Mouse (Mus musculus): ENCODE results near the gene Taok3. TPM values are rescaled to one million over a fixed set of nuclear protein-coding genes. Genes with fewer than 3 reads are reported as not detected.

Taok3 gene
- total RNA-seq, 2 experiments from 2014 or later = 9.4 to 10.0 TPM

GRCm38 (mm10) chr5:117166811-117167365 lies 47.0 kb downstream of the Taok3 start:
- intact Hi-C loops (cut with DNase I) = no loop called here
- no peak for DNase-seq

- DNase-seq = no peak
- intact Hi-C loops (cut with DNase I) = no loop called here
Observed at GRCm38 (mm10) chr5:117168351-117169100, 48.6 kb downstream of the Taok3 start.

GRCm38 (mm10) chr5:117174057-117174456 lies 54.1 kb downstream of the Taok3 start:
- no peak for DNase-seq
- intact Hi-C loops (cut with DNase I) = no loop called here

GRCm38 (mm10) chr5:117175896-117176295 lies 56.0 kb downstream of the Taok3 start:
- intact Hi-C loops (cut with DNase I) = no loop called here
- DNase-seq = no peak

GRCm38 (mm10) chr5:117178079-117178478 lies 58.1 kb downstream of the Taok3 start:
- no peak for DNase-seq
- intact Hi-C loops (cut with DNase I) = no loop called here

GRCm38 (mm10) chr5:117178486-117178885 lies 58.6 kb downstream of the Taok3 start:
- DNase-seq = no peak
- intact Hi-C loops (cut with DNase I) = no loop called here

- intact Hi-C loops (cut with DNase I) = no loop called here
Observed at GRCm38 (mm10) chr5:117181921-117182320, 62.0 kb downstream of the Taok3 start.

GRCm38 (mm10) chr5:117182411-117182810 lies 62.5 kb downstream of the Taok3 start:
- intact Hi-C loops (cut with DNase I) = no loop called here
- DNase-seq = no peak

More at GRCm38 (mm10) chr5:117181921-117182320, 62.0 kb downstream of the Taok3 start:
- peak in 1 of 2 experiments; percentile 17 for DNase-seq

- intact Hi-C loops (cut with DNase I) = no loop called here
- no peak for DNase-seq
Observed at GRCm38 (mm10) chr5:117184832-117185231, 64.9 kb downstream of the Taok3 start.

GRCm38 (mm10) chr5:117185673-117186072 lies 65.7 kb downstream of the Taok3 start:
- no peak for DNase-seq
- intact Hi-C loops (cut with DNase I) = no loop called here

GRCm38 (mm10) chr5:117192061-117192460 lies 72.1 kb downstream of the Taok3 start:
- peak in 1 of 2 experiments; percentile 8 for DNase-seq
- intact Hi-C loops (cut with DNase I) = no loop called here

- peak; percentile 35 to 51 for DNase-seq
- intact Hi-C loops (cut with DNase I) = no loop called here
Observed at GRCm38 (mm10) chr5:117193748-117194147, 73.8 kb downstream of the Taok3 start.

- no peak for DNase-seq
- intact Hi-C loops (cut with DNase I) = no loop called here
Observed at GRCm38 (mm10) chr5:117194672-117195071, 74.7 kb downstream of the Taok3 start.

- intact Hi-C loops (cut with DNase I) = no loop called here
- DNase-seq = no peak
Observed at GRCm38 (mm10) chr5:117196551-117196950, 76.6 kb downstream of the Taok3 start.

GRCm38 (mm10) chr5:117198390-117198789 lies 78.5 kb downstream of the Taok3 start:
- intact Hi-C loops (cut with DNase I) = no loop called here
- no peak for DNase-seq

GRCm38 (mm10) chr5:117207286-117207685 lies 87.4 kb downstream of the Taok3 start:
- intact Hi-C loops (cut with DNase I) = loop anchor here (5.0 kb wide), 1 partner anchor 90 kb away; the partner anchor contains the start of gene Suds3
- no peak for DNase-seq

- DNase-seq = peak; percentile 28 to 38
- intact Hi-C loops (cut with DNase I) = no loop called here
Observed at GRCm38 (mm10) chr5:117214016-117214415, 94.1 kb downstream of the Taok3 start.

GRCm38 (mm10) chr5:117231059-117231458 lies 111.1 kb downstream of the Taok3 start:
- DNase-seq = no peak
- intact Hi-C loops (cut with DNase I) = no loop called here

- no peak for DNase-seq
- intact Hi-C loops (cut with DNase I) = no loop called here
Observed at GRCm38 (mm10) chr5:117236540-117236939, 116.6 kb downstream of the Taok3 start.

- no peak for DNase-seq
- intact Hi-C loops (cut with DNase I) = no loop called here
Observed at GRCm38 (mm10) chr5:117239106-117239505, 119.2 kb downstream of the Taok3 start.

- intact Hi-C loops (cut with DNase I) = no loop called here
- DNase-seq = peak in 1 of 2 experiments; percentile 2
Observed at GRCm38 (mm10) chr5:117240321-117240731, 120.4 kb downstream of the Taok3 start.

GRCm38 (mm10) chr5:117240761-117241322 lies 120.9 kb downstream of the Taok3 start:
- intact Hi-C loops (cut with DNase I) = no loop called here
- DNase-seq = peak; percentile 24 to 26
